Mouse (Mus musculus): ENCODE measurements at regions not wholly inside any gene's neighbourhood (a gene's known extent, or its start where the extent isn't known, plus 50 kb on each side); places are given as distances from the start of the nearest gene placed in this dataset.
"Not testable (repeated sequence)": the region's sequence is repeated elsewhere in the genome, so short reads cannot be mapped to it uniquely, and the experiment has no call there.

- WGBS = 25% methylated on average over 4 of the region's 4 CpGs
- Histone ChIP-seq H3K4me1 (ENCODE audit: control insufficient read depth, insufficient read depth, low read depth, low read length) (peaks cover 7% of the 10 kb centered on the region; the same call in 1 of the 2 replicates), H3K27me3 (replicated peaks; ENCODE audit: control insufficient read depth, insufficient read depth, low read length) (no peaks in the 10 kb centered on the region), H3K4me2 (ENCODE audit: low read length) (no peak overlapping the region), H3K4me3 (ENCODE audit: low read length) (no peak overlapping the region), H3K36me3 (ENCODE audit: control insufficient read depth, insufficient read depth, low read length) (no peaks in the 10 kb centered on the region), H3K27ac (ENCODE audit: low read depth, low read length) (no peak overlapping the region), H3K9me3 (ENCODE audit: control insufficient read depth, low read length) (no peaks in the 10 kb centered on the region), H3K9ac (ENCODE audit: low read depth, low read length) (no peak overlapping the region)
- ATAC-seq = no peak
Measured at GRCm38 (mm10) chr5:51989396-51989795, 200.9 kb downstream of the Dhx15 start.

- Histone ChIP-seq H3K27me3 (replicated peaks; ENCODE audit: control insufficient read depth, insufficient read depth, low read length) (no peaks in the 10 kb centered on the region), H3K4me2 (ENCODE audit: low read length) (no peak overlapping the region), H3K9me3 (ENCODE audit: control insufficient read depth, low read length) (no peaks in the 10 kb centered on the region), H3K27ac (ENCODE audit: low read depth, low read length) (no peak overlapping the region), H3K9ac (ENCODE audit: low read depth, low read length) (no peak overlapping the region), H3K36me3 (ENCODE audit: control insufficient read depth, insufficient read depth, low read length) (no peaks in the 10 kb centered on the region), H3K4me3 (ENCODE audit: low read length) (no peak overlapping the region), H3K4me1 (ENCODE audit: control insufficient read depth, insufficient read depth, low read depth, low read length) (peaks cover 7% of the 10 kb centered on the region; the same call in 1 of the 2 replicates)
- 65% methylated on average over 6 of the region's 6 CpGs for WGBS
- no peak for ATAC-seq
Measured at GRCm38 (mm10) chr5:51988913-51989312, 201.4 kb downstream of the Dhx15 start.

GRCm38 (mm10) chr5:51984966-51985365, 205.3 kb downstream of the Dhx15 start:
- H3K4me3 ChIP-seq (ENCODE audit: low read length) = no peak overlapping the region
- H3K4me1 ChIP-seq (ENCODE audit: control insufficient read depth, insufficient read depth, low read depth, low read length) = no peaks in the 10 kb centered on the region
- H3K4me2 ChIP-seq (ENCODE audit: low read length) = no peak overlapping the region
- 91% methylated on average over 6 of the region's 6 CpGs for WGBS
- H3K9me3 ChIP-seq (ENCODE audit: control insufficient read depth, low read length) = no peaks in the 10 kb centered on the region
- no peaks in the 10 kb centered on the region for H3K27me3 ChIP-seq (replicated peaks; ENCODE audit: control insufficient read depth, insufficient read depth, low read length)
- H3K27ac ChIP-seq (ENCODE audit: low read depth, low read length) = no peak overlapping the region
- no peaks in the 10 kb centered on the region for H3K36me3 ChIP-seq (ENCODE audit: control insufficient read depth, insufficient read depth, low read length)
- no peak overlapping the region for H3K9ac ChIP-seq (ENCODE audit: low read depth, low read length)
- no peak for ATAC-seq

- no peak overlapping the region for H3K4me2 ChIP-seq (ENCODE audit: low read length)
- H3K4me3 ChIP-seq (ENCODE audit: low read length) = no peak overlapping the region
- WGBS = 94% methylated on average over 7 of the region's 7 CpGs
- H3K9me3 ChIP-seq (ENCODE audit: control insufficient read depth, low read length) = no peaks in the 10 kb centered on the region
- no peak for ATAC-seq
- no peak overlapping the region for H3K9ac ChIP-seq (ENCODE audit: low read depth, low read length)
- no peak overlapping the region for H3K27ac ChIP-seq (ENCODE audit: low read depth, low read length)
- H3K27me3 ChIP-seq (replicated peaks; ENCODE audit: control insufficient read depth, insufficient read depth, low read length) = no peaks in the 10 kb centered on the region
- H3K36me3 ChIP-seq (ENCODE audit: control insufficient read depth, insufficient read depth, low read length) = no peaks in the 10 kb centered on the region
- no peaks in the 10 kb centered on the region for H3K4me1 ChIP-seq (ENCODE audit: control insufficient read depth, insufficient read depth, low read depth, low read length)
Measured at GRCm38 (mm10) chr5:51982780-51983179, 207.5 kb downstream of the Dhx15 start.

- Histone ChIP-seq H3K9ac (ENCODE audit: low read depth, low read length) (no peak overlapping the region), H3K4me1 (ENCODE audit: control insufficient read depth, insufficient read depth, low read depth, low read length) (no peaks in the 10 kb centered on the region), H3K27me3 (replicated peaks; ENCODE audit: control insufficient read depth, insufficient read depth, low read length) (no peaks in the 10 kb centered on the region), H3K4me3 (ENCODE audit: low read length) (no peak overlapping the region), H3K36me3 (ENCODE audit: control insufficient read depth, insufficient read depth, low read length) (no peaks in the 10 kb centered on the region), H3K27ac (ENCODE audit: low read depth, low read length) (no peak overlapping the region), H3K4me2 (ENCODE audit: low read length) (no peak overlapping the region), H3K9me3 (ENCODE audit: control insufficient read depth, low read length) (no peaks in the 10 kb centered on the region)
- 65% methylated on average over 5 of the region's 5 CpGs for WGBS
- ATAC-seq = no peak
Measured at GRCm38 (mm10) chr5:51980901-51981300, 209.4 kb downstream of the Dhx15 start.

- H3K27me3 ChIP-seq (replicated peaks; ENCODE audit: control insufficient read depth, insufficient read depth, low read length) = no peaks in the 10 kb centered on the region
- WGBS = 70% methylated on average over 5 of the region's 5 CpGs
Measured at GRCm38 (mm10) chr5:51952499-51952898, 237.8 kb downstream of the Dhx15 start.

GRCm38 (mm10) chr5:51949996-51950395, 240.3 kb downstream of the Dhx15 start:
- Histone ChIP-seq H3K9ac (ENCODE audit: low read depth, low read length) (no peak overlapping the region), H3K9me3 (ENCODE audit: control insufficient read depth, low read length) (no peaks in the 10 kb centered on the region), H3K4me1 (ENCODE audit: control insufficient read depth, insufficient read depth, low read depth, low read length) (no peaks in the 10 kb centered on the region), H3K27ac (ENCODE audit: low read depth, low read length) (no peak overlapping the region), H3K4me2 (ENCODE audit: low read length) (no peak overlapping the region), H3K27me3 (replicated peaks; ENCODE audit: control insufficient read depth, insufficient read depth, low read length) (no peaks in the 10 kb centered on the region), H3K36me3 (ENCODE audit: control insufficient read depth, insufficient read depth, low read length) (no peaks in the 10 kb centered on the region), H3K4me3 (ENCODE audit: low read length) (no peak overlapping the region)
- WGBS = 85% methylated on average over 5 of the region's 5 CpGs
- no peak for ATAC-seq

More at GRCm38 (mm10) chr5:51952499-51952898, 237.8 kb downstream of the Dhx15 start:
- no peak overlapping the region for H3K4me3 ChIP-seq (ENCODE audit: low read length)
- H3K27ac ChIP-seq (ENCODE audit: low read depth, low read length) = no peak overlapping the region
- no peak overlapping the region for H3K9ac ChIP-seq (ENCODE audit: low read depth, low read length)
- H3K4me1 ChIP-seq (ENCODE audit: control insufficient read depth, insufficient read depth, low read depth, low read length) = no peaks in the 10 kb centered on the region
- H3K9me3 ChIP-seq (ENCODE audit: control insufficient read depth, low read length) = no peaks in the 10 kb centered on the region
- no peak for ATAC-seq
- no peak overlapping the region for H3K4me2 ChIP-seq (ENCODE audit: low read length)
- H3K36me3 ChIP-seq (ENCODE audit: control insufficient read depth, insufficient read depth, low read length) = no peaks in the 10 kb centered on the region

GRCm38 (mm10) chr5:51946062-51946461, 244.3 kb downstream of the Dhx15 start:
- Histone ChIP-seq H3K36me3 (ENCODE audit: control insufficient read depth, insufficient read depth, low read length) (no peaks in the 10 kb centered on the region), H3K9ac (ENCODE audit: low read depth, low read length) (no peak overlapping the region), H3K4me1 (ENCODE audit: control insufficient read depth, insufficient read depth, low read depth, low read length) (no peaks in the 10 kb centered on the region), H3K27me3 (replicated peaks; ENCODE audit: control insufficient read depth, insufficient read depth, low read length) (no peaks in the 10 kb centered on the region), H3K27ac (ENCODE audit: low read depth, low read length) (no peak overlapping the region), H3K4me2 (ENCODE audit: low read length) (no peak overlapping the region), H3K9me3 (ENCODE audit: control insufficient read depth, low read length) (no peaks in the 10 kb centered on the region), H3K4me3 (ENCODE audit: low read length) (no peak overlapping the region)
- 96% methylated on average over 3 of the region's 3 CpGs for WGBS
- no peak for ATAC-seq

- not testable (repeated sequence) for H3K9me3 ChIP-seq (ENCODE audit: control insufficient read depth, low read length); H3K36me3 ChIP-seq (ENCODE audit: control insufficient read depth, insufficient read depth, low read length); H3K27ac ChIP-seq (ENCODE audit: low read depth, low read length); H3K27me3 ChIP-seq (replicated peaks; ENCODE audit: control insufficient read depth, insufficient read depth, low read length); H3K4me1 ChIP-seq (ENCODE audit: control insufficient read depth, insufficient read depth, low read depth, low read length); H3K4me3 ChIP-seq (ENCODE audit: low read length); H3K9ac ChIP-seq (ENCODE audit: low read depth, low read length); H3K4me2 ChIP-seq (ENCODE audit: low read length); ATAC-seq
- WGBS = 76% methylated on average over 4 of the region's 4 CpGs
Measured at GRCm38 (mm10) chr5:51941925-51942291, 248.4 kb downstream of the Dhx15 start.

All from hindbrain, embryonic 16.5 days (tissue).